Mouse (Mus musculus) embryonic facial prominence, embryonic 11.5 days (tissue): ENCODE measurements at regions not wholly inside any gene's neighbourhood (a gene's known extent, or its start where the extent isn't known, plus 50 kb on each side); places are given as distances from the start of the nearest gene placed in this dataset.

Source experiments
- ATAC-seq: fragments of 200-750 bp; cut with Nextera tagmentation; replicated peaks from 2 replicates; pipeline ENCODE4 v1.8.0; 2017; ENCODE audit warnings: low read depth; ENCODE audit not compliant: insufficient number of reproducible peaks, low FRiP score, low TSS enrichment
- DNase-seq: peaks from one replicate; pipeline ENCODE4 v3.0.0-alpha.2; 2015; ENCODE audit warnings: low spot score
- H3K27ac ChIP-seq: fragments of 300-500 bp; sonication (generic); replicated peaks from 2 replicates; pipeline ENCODE4 v1.5.1; 2014; ENCODE audit warnings: mild to moderate bottlenecking, low read depth, low read length, control low read depth
- H3K27me3 ChIP-seq: fragments of 300-500 bp; sonication (generic); 2 replicates; pipeline ENCODE4 v1.6.1; 2014; ENCODE audit warnings: mild to moderate bottlenecking, low read length, moderate library complexity, mixed read lengths; ENCODE audit not compliant: control insufficient read depth, insufficient read depth
- H3K36me3 ChIP-seq: fragments of 300-500 bp; sonication (generic); replicated peaks from 2 replicates; pipeline ENCODE4 v1.6.1; 2014; ENCODE audit warnings: low read depth, mild to moderate bottlenecking, low read length, moderate library complexity, mixed read lengths; ENCODE audit not compliant: control insufficient read depth, insufficient read depth
- H3K4me1 ChIP-seq: fragments of 300-500 bp; sonication (generic); 2 replicates; pipeline ENCODE4 v1.6.1; 2014; ENCODE audit warnings: low read length, mixed read lengths; ENCODE audit not compliant: control insufficient read depth, insufficient read depth
- H3K4me2 ChIP-seq: fragments of 300-500 bp; sonication (generic); 2 replicates; pipeline ENCODE4 v1.6.1; 2014; ENCODE audit warnings: low read depth, mild to moderate bottlenecking, control low read depth, low read length, moderate library complexity
- H3K4me3 ChIP-seq: fragments of 300-500 bp; sonication (generic); 2 replicates; pipeline ENCODE4 v1.5.1; 2014; ENCODE audit warnings: low read depth, low read length, control low read depth
- H3K9ac ChIP-seq: fragments of 300-500 bp; sonication (generic); replicated peaks from 2 replicates; pipeline ENCODE4 v1.6.1; 2014; ENCODE audit warnings: mild to moderate bottlenecking, control low read depth, low read length
- H3K9me3 ChIP-seq: fragments of 300-500 bp; sonication (generic); replicated peaks from 2 replicates; pipeline ENCODE4 v1.6.1; 2016; ENCODE audit warnings: mild to moderate bottlenecking, low read length, inconsistent platforms, mixed read lengths; ENCODE audit not compliant: control insufficient read depth
- WGBS: fragments of 180-500 bp; shearing (Covaris S2); extraction: QIAGEN DNeasy Blood & Tissue Kit; methylation state at CpG from one replicate; pipeline ENCODE4 v1.1.7; 2014; 5-methylcytosine and 5-hydroxymethylcytosine counted together

DNA sequence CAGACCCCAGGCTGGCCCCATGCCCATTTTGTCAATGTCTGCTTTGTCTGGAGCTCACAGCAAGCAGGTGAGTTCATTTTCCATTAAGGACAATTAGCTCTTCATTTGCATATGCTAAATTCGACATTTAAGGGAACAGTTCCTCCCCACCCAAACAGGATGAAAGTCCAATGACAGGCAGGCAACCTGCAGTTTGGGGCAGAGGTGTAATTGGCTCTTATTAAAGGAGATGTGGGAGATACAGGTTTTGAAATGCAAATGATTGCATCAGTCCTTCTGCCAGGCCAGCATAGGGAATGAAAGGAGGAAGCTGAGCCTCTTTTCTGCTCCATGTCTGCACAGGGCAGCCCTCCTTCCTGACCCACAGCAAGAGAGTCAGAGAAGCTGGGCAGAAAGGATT is 96.2 kb upstream of the Zmiz1 start:
- Histone ChIP-seq H3K9ac (no peak overlapping the region), H3K36me3 (no peaks in the 10 kb centered on the region), H3K27ac (no peak overlapping the region), H3K9me3 (no peaks in the 10 kb centered on the region), H3K4me2 (no peak overlapping the region), H3K4me3 (no peak overlapping the region), H3K4me1 (no peaks in the 10 kb centered on the region), H3K27me3 (no peaks in the 10 kb centered on the region)
- 25% methylated on average over 1 of the region's 1 CpGs for WGBS
- DNase-seq (no peak), ATAC-seq (no peak)

DNA sequence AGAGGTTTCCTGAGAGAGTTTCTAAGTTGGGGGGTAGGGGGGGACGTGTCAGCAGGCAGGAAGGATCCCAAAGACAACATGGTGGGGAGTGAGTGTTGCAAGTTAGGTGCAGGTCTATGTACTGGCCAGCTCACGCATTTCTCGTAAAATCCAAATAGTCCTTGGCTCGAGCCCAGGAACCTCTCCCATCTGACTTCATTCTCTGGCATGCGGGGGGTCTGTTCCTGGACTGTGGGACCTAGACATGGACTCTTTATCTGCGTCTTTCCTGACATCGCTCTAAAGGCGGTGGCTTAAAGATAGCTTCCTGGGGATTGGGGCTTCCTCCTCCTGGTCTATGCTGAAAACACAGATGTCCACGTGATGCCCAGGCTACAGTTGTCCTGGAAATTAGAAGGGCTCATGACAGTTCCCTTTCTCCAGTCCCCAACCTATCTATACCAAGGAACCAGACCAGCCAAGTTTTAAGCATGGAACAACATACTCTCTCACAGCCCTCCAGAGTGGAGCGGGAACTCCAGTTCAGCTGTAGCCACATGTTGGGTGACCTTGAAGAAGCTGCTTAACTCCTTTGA is 93.7 kb upstream of the Zmiz1 start:
- no peak for ATAC-seq
- H3K4me1 ChIP-seq, result no peaks in the 10 kb centered on the region
- H3K27ac ChIP-seq, result no peak overlapping the region
- WGBS, result 88% methylated on average over 10 of the region's 10 CpGs
- no peaks in the 10 kb centered on the region for H3K36me3 ChIP-seq
- no peak overlapping the region for H3K4me2 ChIP-seq
- H3K27me3 ChIP-seq, result no peaks in the 10 kb centered on the region
- no peaks in the 10 kb centered on the region for H3K9me3 ChIP-seq
- no peak overlapping the region for H3K4me3 ChIP-seq
- no peak overlapping the region for H3K9ac ChIP-seq
- DNase-seq, result no peak

DNA sequence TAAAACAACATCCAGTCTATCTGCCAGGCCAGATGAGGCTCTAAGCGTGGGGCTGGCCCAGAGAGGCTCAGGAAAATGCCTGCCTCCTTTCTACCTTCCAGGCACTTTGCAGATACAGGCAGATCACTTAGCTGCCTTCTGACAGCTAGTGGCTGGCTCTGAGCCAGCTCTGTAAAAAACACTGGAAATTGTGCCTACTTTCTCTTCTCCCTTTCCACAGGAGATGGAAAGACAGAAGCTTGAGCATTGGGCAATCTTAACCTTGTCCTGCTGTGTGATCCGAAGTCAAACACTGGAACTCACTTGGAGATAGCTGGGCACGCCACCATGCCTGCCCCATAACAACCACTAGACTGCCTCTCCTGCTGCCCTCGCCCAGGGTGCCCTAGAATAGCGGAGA is 93.0 kb upstream of the Zmiz1 start:
- no peaks in the 10 kb centered on the region; the same call in 1 of the 2 replicates for H3K4me1 ChIP-seq
- no peak for DNase-seq
- no peaks in the 10 kb centered on the region for H3K36me3 ChIP-seq
- no peak overlapping the region for H3K4me2 ChIP-seq
- no peak overlapping the region for H3K9ac ChIP-seq
- no peak overlapping the region for H3K27ac ChIP-seq
- H3K27me3 ChIP-seq, result no peaks in the 10 kb centered on the region
- no peak for ATAC-seq
- H3K4me3 ChIP-seq, result no peak overlapping the region
- 82% methylated on average over 5 of the region's 5 CpGs for WGBS
- no peaks in the 10 kb centered on the region for H3K9me3 ChIP-seq

- H3K4me1 ChIP-seq, result peaks cover 3% of the 10 kb centered on the region; the same call in 1 of the 2 replicates
- no peak overlapping the region for H3K4me2 ChIP-seq
- H3K9ac ChIP-seq, result no peak overlapping the region; the same call in 1 of the 2 replicates
- no peak overlapping the region for H3K4me3 ChIP-seq
- no peaks in the 10 kb centered on the region for H3K27me3 ChIP-seq
- H3K9me3 ChIP-seq, result no peaks in the 10 kb centered on the region
- no peak overlapping the region for H3K27ac ChIP-seq
- DNase-seq (no peak), ATAC-seq (no peak)
- H3K36me3 ChIP-seq, result no peaks in the 10 kb centered on the region
- 87% methylated on average over 6 of the region's 6 CpGs for WGBS
Observed at GRCm38 (mm10) chr14:25370306-25371020, 88.5 kb upstream of the Zmiz1 start.

DNA sequence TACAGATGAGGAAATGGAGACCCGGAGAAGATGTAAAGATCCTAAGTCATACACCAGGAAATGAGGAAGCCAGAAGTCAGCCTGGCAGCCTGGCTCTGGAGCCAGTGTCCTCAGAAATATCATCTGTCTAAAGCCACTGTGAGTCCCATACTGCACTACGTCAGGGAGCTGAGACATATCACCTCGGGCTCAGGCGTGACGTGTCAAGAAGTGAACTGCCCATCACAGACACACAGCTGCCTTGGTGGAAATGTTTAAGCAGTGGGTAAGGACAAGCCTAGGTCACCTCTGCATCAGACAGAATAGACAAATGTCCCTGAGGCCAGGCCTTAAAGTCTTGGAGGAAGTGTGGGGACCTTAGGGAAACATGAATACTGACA is 88.0 kb upstream of the Zmiz1 start:
- ATAC-seq, result no peak
- DNase-seq, result no peak
- 67% methylated on average over 5 of the region's 5 CpGs for WGBS
- Histone ChIP-seq H3K9ac (no peak overlapping the region), H3K9me3 (no peaks in the 10 kb centered on the region), H3K4me1 (peaks cover 3% of the 10 kb centered on the region; the same call in 1 of the 2 replicates), H3K36me3 (no peaks in the 10 kb centered on the region), H3K4me3 (no peak overlapping the region), H3K27me3 (no peaks in the 10 kb centered on the region), H3K27ac (no peak overlapping the region), H3K4me2 (no peak overlapping the region)

- Histone ChIP-seq H3K4me3 (no peak overlapping the region), H3K4me2 (no peak overlapping the region), H3K27ac (no peak overlapping the region), H3K4me1 (peaks cover 3% of the 10 kb centered on the region; the same call in 1 of the 2 replicates), H3K36me3 (no peaks in the 10 kb centered on the region), H3K27me3 (no peaks in the 10 kb centered on the region), H3K9me3 (no peaks in the 10 kb centered on the region), H3K9ac (peak overlapping the region; percentile 46)
- ATAC-seq, result 0 out of 2 replicates have a peak, but pooled peaks have one; percentile 32
- DNase-seq, result peak; percentile 30
- WGBS, result 26% methylated on average over 4 of the region's 4 CpGs
Observed at GRCm38 (mm10) chr14:25371661-25372060, 87.3 kb upstream of the Zmiz1 start.

- H3K4me1 ChIP-seq, result peaks cover 5% of the 10 kb centered on the region; the same call in 1 of the 2 replicates
- ATAC-seq (no peak), DNase-seq (no peak)
- 50% methylated on average over 4 of the region's 4 CpGs for WGBS
- H3K27ac ChIP-seq, result no peak overlapping the region
- no peak overlapping the region for H3K9ac ChIP-seq
- H3K4me2 ChIP-seq, result no peak overlapping the region
- no peak overlapping the region for H3K4me3 ChIP-seq
- H3K9me3 ChIP-seq, result no peaks in the 10 kb centered on the region
- no peaks in the 10 kb centered on the region for H3K36me3 ChIP-seq
- H3K27me3 ChIP-seq, result no peaks in the 10 kb centered on the region
Observed at GRCm38 (mm10) chr14:25372581-25372980, 86.4 kb upstream of the Zmiz1 start.

GRCm38 (mm10) chr14:25373167-25373566 is 85.8 kb upstream of the Zmiz1 start:
- H3K4me2 ChIP-seq, result no peak overlapping the region
- H3K4me1 ChIP-seq, result peaks cover 5% of the 10 kb centered on the region; the same call in 1 of the 2 replicates
- no peak overlapping the region for H3K27ac ChIP-seq
- no peak overlapping the region for H3K4me3 ChIP-seq
- H3K27me3 ChIP-seq, result no peaks in the 10 kb centered on the region
- no peak overlapping the region for H3K9ac ChIP-seq
- no peaks in the 10 kb centered on the region for H3K9me3 ChIP-seq
- DNase-seq (no peak), ATAC-seq (no peak)
- H3K36me3 ChIP-seq, result no peaks in the 10 kb centered on the region
- 93% methylated on average over 4 of the region's 4 CpGs for WGBS
